Mouse (Mus musculus) Muller cell, postnatal 12 days (primary cell): ENCODE measurements at regions not wholly inside any gene's neighbourhood (a gene's known extent, or its start where the extent isn't known, plus 50 kb on each side); places are given as distances from the start of the nearest gene placed in this dataset.

Experiments
- DNase-seq: peaks from one replicate; pipeline ENCODE4 v3.0.0-alpha.2; 2015; ENCODE audit errors: inconsistent ontology term

DNA sequence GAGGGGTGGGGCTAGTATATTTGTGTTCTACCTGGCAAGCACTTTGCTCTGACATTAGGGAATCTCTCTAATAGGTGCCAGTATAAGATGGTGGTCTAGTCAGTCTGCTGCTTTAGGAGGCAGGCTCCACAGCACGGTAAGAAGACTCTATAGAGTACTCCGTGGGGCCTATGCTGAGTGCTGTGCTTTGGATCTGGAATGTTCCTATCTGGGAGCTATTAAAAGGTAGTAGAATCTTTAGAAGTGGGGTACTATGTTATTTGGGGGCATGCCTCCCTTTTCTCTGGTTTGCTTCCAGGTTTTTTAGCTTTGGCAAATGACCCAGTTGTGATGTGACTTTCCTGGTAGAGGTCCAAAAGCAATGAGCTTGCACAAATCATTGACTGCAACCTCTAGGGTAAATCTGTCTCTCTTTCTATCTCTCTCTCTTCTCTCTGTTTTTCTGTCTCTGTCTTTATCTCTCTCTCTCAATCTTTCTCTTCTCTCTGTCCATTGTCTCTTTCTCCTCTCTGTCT, 208.6 kb upstream of the Camk1g start:
- no peak for DNase-seq

GRCm38 (mm10) chr1:193577821-193578220, 207.7 kb upstream of the Camk1g start:
- DNase-seq = no peak

GRCm38 (mm10) chr1:193575986-193576713, 206.1 kb upstream of the Camk1g start:
- DNase-seq = peak; percentile 81

- DNase-seq = no peak
Measured at GRCm38 (mm10) chr1:193572827-193573226, 202.7 kb upstream of the Camk1g start.

DNA sequence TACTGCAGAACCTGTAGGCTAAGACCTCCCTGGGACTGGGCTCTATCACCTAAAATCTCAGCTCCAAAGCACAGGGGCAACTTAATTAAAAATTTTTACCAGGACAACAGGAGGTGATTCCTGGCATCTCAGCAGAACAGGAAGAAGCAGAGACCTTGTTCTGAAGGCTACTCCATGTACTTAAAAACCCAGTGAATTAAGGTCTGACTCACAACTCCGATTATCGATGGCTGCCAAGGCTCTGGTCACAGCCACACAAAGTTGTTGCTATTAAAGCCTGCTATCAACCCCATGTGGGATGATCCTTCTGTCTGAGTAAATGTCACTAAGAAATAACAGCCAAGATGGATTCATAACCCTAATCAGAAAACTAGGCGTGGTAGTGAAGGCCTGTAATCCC, 202.3 kb upstream of the Camk1g start:
- DNase-seq = no peak

DNA sequence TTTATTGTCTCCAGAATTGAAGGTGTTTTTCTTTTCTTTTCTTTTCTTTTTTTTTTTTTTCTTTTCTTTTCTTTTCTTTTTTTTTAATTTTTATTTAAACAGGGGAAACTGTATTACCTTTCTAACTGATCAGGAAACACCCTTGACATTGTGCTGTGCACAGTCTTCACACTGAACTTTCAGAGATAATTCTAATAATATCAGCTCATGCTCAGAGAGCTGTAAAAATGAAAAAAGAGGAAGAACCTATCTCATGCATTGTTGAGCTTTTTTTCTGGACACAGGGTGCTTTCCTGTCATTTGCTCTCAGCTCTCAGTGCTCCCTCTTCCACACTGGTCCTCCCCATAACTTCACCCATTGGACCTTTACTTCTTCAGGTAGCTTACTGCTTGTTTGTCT, 201.0 kb upstream of the Camk1g start:
- no peak for DNase-seq

GRCm38 (mm10) chr1:193568586-193569174, 198.6 kb upstream of the Camk1g start:
- peak; percentile 88 for DNase-seq

DNA sequence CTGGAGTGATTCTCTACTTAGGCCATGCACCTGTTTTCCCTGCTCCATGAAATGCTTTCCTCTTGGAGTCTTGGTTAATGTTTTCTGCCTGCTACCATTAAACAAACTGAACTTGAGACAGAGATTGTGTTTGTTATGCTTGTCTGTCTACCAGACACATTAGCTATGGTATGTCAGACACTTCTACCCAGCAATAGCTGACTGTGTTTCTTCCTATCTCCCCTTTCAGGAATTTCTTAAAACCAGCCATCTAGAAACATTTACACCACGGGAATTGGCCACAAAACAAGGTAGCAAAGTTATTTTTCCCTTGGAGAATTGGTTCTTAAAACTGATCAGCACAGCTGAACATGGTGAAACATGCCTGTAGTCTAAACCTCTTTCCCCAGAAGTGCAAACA, 197.1 kb upstream of the Camk1g start:
- DNase-seq = peak; percentile 77

DNA sequence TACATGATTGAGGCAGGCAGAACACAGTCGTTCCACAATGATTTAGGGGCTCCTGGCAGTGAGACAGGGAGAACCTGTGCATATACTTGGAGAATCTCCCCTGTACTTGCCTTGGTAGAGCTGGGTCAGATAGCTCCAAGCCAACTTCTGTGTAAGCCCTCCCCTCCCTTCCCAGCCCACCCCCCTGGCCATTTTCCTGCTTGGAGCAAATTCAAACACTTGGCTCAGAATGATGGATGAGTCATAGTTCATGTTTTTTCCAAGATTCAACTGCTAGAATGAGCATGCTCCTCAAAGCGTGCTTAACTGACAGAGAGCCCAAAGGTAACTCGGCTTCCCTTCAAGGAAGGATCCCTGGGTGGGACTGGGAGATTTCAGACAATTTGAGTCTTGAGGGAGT, 194.1 kb upstream of the Camk1g start:
- DNase-seq = peak; percentile 90

DNA sequence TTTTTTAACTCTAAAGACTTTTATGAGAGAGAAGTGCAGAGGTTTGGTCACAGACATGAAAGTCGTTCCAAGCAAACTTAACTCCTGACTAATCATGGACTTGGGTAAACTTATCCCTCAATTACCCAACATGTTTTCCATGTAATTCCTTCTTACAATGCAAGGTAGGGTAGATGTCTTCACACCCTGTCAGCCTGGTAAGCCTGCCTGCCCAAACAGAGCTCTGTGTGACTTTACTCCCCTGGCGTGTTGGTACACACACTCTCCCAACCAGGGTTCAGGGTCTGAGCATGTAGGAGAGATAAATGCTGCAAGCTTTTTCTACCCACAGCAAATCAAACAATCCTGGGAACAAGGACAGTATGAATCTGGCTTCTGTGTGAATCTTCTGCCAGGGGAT, 192.1 kb upstream of the Camk1g start:
- DNase-seq = no peak

DNA sequence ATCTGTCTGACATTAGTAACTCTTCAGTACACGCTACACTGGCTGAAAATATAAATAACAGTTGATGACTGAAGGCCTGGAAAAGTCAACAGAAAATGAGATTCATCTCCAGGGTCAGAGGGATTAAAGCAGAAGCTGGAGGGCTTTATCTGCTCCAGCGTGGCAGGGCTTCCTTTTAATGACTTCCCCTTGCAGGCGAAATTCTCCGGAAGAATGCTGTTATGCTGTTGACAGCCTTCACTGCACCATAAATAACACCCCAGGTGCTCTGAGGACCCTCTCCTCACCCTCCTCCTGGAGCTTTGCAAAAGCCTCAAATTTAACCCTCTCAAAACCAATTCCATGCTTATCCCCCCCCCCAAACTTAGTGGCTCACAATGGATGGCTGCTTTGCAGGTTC, 188.0 kb upstream of the Camk1g start:
- no peak for DNase-seq

DNA sequence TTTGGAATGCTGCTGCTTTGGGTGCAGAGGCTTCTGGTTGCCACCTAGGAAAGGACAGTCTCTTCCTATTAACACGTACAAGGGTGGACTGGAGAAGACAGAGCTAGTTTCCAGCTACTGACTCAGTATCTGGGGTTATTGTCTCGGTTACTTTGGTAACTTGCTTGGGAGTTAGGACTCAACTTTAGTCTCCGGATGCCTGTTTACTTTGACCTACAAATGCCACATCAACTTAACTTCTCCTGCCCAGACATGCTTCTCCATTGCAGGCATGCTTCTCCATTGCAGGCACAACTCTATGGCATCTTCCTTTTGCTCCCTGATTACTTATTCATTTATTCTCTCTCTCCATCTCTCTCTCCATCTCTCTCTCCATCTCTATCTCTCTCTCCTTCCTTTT, 184.6 kb upstream of the Camk1g start:
- DNase-seq = peak; percentile 51

DNA sequence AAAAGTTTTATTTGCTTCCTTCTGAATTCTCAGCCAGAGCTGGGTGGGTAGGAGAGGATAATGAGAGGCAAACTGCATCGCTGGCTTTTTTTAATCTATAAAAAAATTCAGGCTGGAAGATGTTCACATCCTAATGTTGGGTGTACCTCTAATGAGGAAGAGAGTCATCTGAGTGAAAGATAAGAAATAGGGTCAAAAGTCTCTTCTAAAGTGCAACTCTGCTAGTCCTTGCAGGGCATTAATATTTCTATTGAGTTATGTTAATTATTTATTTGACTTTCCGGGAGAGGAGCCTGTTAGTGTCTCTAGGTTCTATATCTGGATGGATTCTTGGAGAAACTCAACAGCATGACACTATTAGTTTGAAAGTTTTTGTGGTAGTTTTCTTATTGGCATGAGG, 182.2 kb upstream of the Camk1g start:
- DNase-seq = no peak

DNA sequence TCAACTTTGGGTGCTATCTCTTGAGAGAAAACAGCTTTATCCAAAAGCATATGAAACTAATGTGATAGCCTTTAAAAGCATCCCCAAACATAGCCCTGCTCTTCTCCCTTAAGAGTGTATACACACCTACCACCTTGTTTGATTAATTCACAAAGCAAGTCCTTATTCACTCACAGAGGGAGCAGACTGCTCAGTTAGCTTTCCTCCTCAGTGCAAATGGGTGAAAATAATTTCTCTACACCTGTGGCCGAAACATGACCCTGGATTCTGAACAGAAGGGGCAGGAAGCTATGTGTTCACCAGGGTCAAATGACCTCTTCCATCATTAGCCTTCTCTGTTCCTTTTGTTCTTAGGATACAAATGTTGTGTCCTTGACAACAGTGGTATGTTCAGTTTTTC, 181.2 kb upstream of the Camk1g start:
- DNase-seq = no peak

DNA sequence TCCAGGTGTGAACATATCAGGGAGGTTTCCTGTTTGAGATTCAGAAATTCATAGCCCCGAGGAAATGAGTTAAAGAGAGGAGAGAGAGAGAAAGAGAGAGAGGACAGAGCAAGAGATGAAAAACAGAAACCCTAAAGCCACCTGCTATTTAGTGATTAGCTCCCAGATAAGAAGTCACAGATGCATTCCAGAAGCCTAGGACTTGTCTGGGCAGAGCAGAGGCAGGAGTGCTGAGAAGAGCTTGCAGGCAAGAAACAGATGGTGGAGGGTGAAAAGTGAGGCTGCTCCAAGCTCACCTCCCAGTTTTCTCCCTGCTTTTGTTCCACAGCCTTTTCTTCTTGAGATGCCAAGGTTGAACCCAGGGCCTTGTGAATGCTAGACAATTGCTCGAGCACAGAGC, 180.7 kb upstream of the Camk1g start:
- DNase-seq = no peak

GRCm38 (mm10) chr1:193547356-193547755, 177.3 kb upstream of the Camk1g start:
- DNase-seq = no peak

DNA sequence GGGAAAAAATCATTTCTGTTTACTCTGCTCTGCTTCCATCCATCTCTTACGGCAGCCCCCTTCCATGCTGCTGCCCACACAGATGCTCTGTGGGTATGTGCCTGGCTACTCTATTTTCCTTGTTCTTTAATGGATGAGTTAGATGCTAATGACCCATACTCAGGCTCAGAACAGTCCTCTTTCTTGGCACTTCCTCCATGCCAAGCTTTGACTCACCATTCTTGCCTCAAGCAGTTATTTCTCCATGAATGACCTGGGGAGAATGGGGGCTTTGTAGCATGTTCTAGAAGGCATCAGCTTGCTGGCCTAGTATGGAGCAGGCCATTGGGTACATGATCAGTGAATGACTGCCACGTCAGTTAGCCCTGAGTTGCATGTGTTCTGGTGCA, 175.9 kb upstream of the Camk1g start:
- DNase-seq = peak; percentile 96

GRCm38 (mm10) chr1:193545406-193546043, 175.4 kb upstream of the Camk1g start:
- DNase-seq = no peak

DNA sequence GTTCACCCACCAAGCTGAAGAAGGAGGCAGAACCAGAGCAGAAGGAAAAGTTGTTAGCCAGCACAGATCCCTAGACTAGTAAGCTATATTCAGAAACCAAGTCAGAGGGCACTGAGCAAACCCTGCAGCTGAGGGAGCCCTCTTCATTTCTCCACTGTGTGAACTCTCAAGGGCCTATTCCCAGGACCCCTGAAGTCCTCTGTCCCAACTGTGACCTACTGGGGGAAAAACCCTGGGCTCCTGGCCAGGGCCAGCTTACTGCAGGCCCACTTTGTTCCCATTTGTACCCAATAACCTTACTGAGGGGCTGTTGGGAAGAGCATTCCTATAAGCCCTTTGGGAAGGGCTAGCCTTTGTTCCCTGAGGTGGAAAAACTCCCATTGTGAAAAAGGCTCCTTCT, 174.7 kb upstream of the Camk1g start:
- DNase-seq = no peak

GRCm38 (mm10) chr1:193543834-193544233, 173.7 kb upstream of the Camk1g start:
- DNase-seq = no peak

GRCm38 (mm10) chr1:193543284-193543683, 173.2 kb upstream of the Camk1g start:
- no peak for DNase-seq

DNA sequence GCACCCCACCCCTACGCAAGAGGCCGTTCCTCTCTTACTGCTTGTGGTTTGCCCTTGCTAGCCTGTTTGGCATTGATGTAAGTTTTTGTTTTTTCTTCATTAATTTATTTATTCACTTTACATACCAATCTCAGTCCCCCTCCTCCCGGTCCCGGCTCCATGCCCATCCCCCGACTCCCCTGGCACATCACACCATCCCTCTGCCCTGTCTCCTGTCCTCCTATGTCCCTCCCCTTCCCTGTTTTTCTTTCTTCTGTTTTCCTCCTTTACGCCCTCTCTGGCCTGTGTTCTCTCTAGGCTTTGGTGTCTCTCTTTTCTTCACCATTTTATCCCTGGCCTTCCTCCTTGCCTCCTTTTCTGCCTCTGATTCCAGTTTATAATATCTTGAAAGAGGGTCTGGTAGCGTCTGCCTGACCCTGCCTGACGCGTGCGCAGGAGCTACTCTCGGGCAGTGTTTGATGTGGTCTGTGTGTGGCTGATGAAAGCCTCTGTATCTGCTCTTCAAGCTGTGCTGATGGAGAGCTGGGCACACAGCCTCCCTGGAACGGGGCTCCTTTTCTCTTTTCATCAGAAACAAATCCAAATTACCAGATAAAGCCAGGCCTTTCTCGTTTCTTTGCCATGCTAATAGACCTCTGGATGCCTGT, 172.0 kb upstream of the Camk1g start:
- no peak for DNase-seq

- DNase-seq = no peak
Measured at GRCm38 (mm10) chr1:193541281-193541680, 171.2 kb upstream of the Camk1g start.
